Mouse (Mus musculus) heart, postnatal 10 days (tissue): ENCODE results near the gene Nup210. TPM values are rescaled to one million over a fixed set of nuclear protein-coding genes. Genes with fewer than 3 reads are reported as not detected.
A peak's percentile ranks its signal among the peaks of the same experiment; 100 is the strongest.
"Not testable (repeated sequence)": the region's sequence is repeated elsewhere in the genome, so short reads cannot be mapped to it uniquely, and the experiment has no call there.

Source experiments
- DNase-seq, 2 experiments: peaks; one replicate each; pipeline ENCODE4 v3.0.0; 2021
- intact Hi-C: fragments of 180-260 bp; cut with DNase I; formaldehyde crosslinking; loops from one replicate; pipeline ENCODE4 v1.15.1; 2025
- total RNA-seq, 2 experiments: library from RNA; stranded (reverse); gene quantifications; 2 replicates each; pipeline ENCODE4 v1.2.3; 2021

Gene Nup210
- total RNA-seq, 2 experiments from 2014 or later = 9.4 to 11.1 TPM

- intact Hi-C loops = no loop called here
- DNase-seq = no peak
Measured at GRCm38 (mm10) chr6:91145056-91145455, 28.4 kb upstream of the Nup210 start.

DNA sequence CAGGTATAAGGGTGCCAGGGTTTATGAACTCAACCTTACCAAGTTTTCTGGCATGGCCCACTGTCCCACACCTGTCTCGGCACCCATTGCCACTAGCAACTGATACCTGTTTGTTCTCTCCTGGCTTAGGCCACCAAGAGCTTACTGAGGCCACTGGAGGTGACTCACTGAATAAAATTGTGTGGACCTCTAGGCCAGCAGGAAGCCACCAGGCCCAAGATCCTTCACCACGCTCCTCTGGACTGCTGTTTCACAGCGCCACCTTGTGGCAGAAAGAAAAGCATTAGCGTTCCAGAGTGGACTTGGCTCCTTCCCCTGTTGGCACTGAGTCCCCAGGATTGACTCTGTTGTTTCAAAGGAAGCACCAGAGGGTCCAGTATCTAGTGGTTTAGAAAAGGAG is 23.2 kb upstream of the Nup210 start:
- intact Hi-C loops = loop anchor here (1.0 kb wide), 3 partner anchors 81 to 403 kb away; no protein-coding TSS in a partner anchor
- peak; percentile 84 to 91 for DNase-seq

DNA sequence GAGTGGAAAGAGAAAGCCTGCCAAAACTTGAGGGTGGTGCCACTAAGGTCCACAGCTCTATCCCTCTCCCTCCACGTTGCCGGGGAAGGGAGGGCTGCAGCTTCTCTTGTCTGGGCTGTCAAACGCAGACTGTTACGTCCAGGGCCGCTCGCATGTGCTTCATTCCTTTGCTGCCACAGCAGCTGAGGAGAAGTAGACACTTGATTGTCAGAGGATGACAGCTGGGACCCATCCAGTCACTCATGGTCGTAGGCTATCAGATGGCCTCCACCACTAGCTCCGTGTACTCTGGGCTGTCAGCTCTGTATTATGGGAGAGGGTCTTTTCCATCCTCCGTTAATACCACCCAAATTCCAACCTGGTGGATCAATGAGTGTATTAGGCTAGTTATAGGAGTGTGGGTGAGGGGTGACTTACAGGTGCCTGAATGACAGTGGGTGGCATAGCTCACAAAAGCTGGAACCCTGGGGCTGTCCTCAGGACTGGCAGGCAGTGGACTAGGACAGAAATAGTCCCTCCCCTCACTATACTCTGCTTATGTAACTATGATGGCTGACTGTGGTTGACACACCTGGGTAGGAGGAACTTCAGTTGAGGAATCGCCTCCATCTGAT is 20.8 kb upstream of the Nup210 start:
- intact Hi-C loops = no loop called here
- DNase-seq = no peak

- DNase-seq = no peak
- intact Hi-C loops = no loop called here
Measured at GRCm38 (mm10) chr6:91130856-91131255, 14.2 kb upstream of the Nup210 start.

GRCm38 (mm10) chr6:91128996-91129395 is 12.4 kb upstream of the Nup210 start:
- DNase-seq = no peak
- intact Hi-C loops = no loop called here

GRCm38 (mm10) chr6:91125228-91125585 is 8.6 kb upstream of the Nup210 start:
- intact Hi-C loops = no loop called here
- no peak for DNase-seq

- no peak for DNase-seq
- intact Hi-C loops = loop anchor here (5.0 kb wide), 1 partner anchor 57 kb away; no protein-coding TSS in a partner anchor
Measured at GRCm38 (mm10) chr6:91124286-91125227, 7.9 kb upstream of the Nup210 start.

- intact Hi-C loops = loop anchor here (5.0 kb wide), 1 partner anchor 56 kb away; no protein-coding TSS in a partner anchor
- DNase-seq = no peak
Measured at GRCm38 (mm10) chr6:91123453-91123852, 6.8 kb upstream of the Nup210 start.

DNA sequence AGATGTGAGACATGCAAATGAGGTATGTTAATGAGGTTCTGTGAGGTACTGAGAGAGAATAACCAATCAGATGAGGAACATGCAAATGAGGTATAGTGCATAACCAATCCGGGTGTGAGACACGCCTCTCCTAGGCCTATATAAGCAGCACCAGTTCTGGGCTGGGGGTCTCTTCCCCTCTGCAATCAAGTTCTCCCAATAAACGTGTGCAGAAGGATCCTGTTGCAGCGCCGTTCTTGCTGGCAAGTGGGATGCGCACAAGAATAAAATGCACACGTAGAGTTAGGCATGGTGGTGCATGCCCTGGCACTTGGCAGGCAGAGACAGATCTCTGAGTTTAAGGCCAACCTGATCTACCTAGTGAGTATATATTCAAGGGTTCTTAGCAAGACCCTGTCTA is 4.5 kb upstream of the Nup210 start:
- not testable (repeated sequence) for DNase-seq
- intact Hi-C loops = loop anchor here (5.0 kb wide), 1 partner anchor 54 kb away; no protein-coding TSS in a partner anchor

GRCm38 (mm10) chr6:91120206-91120605 is 3.6 kb upstream of the Nup210 start:
- DNase-seq = no peak
- intact Hi-C loops = loop anchor here (5.0 kb wide), 1 partner anchor 53 kb away; no protein-coding TSS in a partner anchor

DNA sequence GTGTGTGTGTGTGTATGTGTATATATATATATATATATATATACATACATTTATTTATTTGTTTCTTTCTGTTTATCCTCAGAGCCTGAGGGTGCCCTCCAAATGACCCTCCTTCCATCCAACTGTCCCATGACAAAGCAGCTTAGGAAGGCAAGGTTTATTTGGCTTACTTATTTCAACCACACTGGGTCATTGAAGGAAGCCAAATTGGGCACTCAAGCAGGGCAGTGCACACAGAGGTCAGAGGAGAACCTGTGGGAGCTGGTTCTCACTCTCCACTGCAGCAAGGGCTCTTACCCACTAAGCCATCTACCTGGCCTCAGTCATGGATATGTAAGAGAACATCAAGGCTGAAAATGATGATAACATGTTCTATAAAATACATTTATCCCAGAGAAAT is 1.9 kb upstream of the Nup210 start:
- intact Hi-C loops = no loop called here
- DNase-seq = no peak

DNA sequence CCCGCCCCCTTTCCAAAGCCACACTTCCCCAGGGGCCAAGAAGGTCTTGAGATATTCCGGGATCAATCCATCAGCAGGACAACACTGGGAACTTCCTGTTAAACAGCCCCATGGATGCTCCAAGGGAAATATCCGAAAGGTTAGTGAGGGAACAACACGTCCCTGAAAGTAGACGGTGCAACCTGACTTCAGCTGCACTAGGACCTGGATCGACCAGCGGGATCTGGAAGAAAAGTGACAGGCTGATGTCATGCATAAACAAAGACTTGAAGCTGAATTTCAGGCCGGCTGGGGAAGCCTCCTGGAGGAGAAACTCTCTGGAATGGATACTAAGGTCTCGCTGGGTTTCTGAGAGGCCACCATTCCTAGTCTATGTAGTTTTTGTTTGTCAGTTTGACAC is 520 bp upstream of the Nup210 start:
- intact Hi-C loops = no loop called here
- no peak for DNase-seq

DNA sequence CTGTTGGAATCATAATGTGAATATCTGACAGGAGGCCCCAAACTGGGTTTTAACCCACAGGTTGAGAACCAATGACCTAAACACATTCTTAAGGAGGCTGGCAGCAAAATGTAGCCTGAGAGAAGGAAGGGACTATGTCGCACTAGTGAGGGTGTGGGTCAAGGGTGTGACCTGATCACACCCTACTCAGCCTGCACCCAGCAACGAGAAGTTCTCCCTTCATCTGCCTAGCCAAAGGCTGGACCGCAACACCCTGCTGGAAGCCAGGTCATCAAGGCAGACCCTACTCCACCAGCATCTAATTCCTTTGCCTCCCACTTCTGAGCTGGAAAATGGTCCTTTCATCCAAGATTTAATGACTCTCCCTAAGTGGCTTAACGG is 776 bp downstream of the Nup210 start:
- no peak for DNase-seq
- intact Hi-C loops = no loop called here

- DNase-seq = no peak
- intact Hi-C loops = no loop called here
Measured at GRCm38 (mm10) chr6:91115158-91115557, 1.5 kb downstream of the Nup210 start.

GRCm38 (mm10) chr6:91114716-91115115 is 1.9 kb downstream of the Nup210 start:
- no peak for DNase-seq
- intact Hi-C loops = no loop called here

DNA sequence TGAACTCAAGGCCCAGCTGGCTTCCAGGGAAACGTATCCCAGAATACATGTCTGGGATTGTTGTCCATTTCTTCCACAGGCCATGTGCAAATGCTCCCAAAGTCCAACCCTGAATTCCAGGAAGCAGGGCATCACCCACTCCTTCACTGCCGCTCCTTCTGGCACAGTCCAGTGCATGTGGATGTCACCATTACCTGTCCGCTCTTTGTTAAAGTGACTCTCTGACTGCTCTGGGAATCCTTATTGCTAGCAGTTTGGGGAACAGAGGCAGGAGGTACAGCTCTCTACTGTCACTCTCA is 4.7 kb downstream of the Nup210 start:
- DNase-seq = no peak
- intact Hi-C loops = no loop called here

DNA sequence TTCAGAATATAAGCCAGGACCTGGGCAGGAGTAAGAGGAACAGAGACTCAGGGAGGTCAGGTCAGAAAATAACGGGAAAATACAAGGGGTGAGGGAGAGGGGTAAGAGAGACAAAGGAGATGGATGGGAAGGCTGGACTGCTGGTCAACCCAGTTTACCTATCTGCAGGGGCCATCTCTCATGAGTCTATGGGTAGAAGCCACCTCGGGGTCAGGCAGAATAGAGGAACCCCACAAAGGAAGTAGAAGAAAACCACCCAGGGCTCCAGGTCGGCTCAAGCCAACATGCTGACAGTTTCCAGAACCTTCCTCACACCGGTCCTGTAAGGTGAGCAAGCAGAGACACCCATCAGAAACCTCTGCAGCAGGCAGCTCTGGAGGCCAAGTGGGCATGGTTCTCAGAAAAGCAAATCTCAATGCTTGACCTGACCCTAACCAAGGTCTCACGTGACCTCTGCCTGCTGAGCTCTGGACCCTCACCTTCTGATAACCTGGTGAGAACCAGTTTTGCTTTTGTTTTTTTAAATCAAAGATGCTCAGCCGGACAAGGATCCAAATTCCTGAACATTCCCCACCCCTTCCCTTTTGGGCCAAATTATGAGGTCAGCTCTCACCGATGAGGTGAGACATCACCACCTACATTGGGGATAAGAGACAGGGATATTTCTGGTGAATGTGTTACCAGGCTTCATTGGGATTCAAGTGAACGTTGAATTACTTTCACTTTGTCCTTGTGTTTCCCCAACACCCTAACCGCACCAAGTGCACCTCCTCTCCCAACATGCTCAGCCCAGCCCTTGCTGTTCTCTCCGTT is 5.3 kb downstream of the Nup210 start:
- DNase-seq = no peak
- intact Hi-C loops = no loop called here

DNA sequence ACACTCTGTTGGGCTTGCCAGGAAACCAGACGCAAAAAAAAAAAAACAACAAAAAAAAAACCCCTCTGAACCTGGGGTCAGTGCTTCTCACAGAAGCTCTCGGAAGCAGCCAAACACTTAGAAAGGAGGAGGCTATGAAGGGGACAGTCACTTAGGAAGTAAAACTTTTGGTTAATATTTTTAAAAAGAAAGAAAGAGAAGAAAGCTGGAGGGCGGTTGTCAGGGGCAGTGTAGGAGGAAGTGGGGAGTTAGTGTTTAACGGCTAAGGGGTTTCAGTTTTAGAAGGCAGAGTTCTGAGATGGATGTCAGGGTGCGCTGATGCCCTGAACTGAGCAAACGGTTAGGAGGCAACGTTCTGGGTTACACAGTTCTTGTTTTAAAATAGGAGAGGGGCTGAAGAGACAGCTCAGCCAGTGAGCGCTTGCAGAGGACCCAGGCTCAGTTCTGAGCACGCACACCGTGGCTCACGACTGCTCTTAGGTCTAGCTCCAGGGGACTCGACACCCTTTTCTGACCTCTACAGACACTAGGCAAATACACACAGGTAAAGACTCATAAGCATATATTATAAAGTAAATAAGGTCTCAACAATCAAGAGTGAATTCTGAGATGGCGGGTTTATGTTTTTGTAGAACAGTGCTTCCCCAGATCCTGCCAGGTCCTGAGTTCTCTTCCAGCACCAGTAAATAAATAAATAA is 6.2 kb downstream of the Nup210 start:
- no peak for DNase-seq
- intact Hi-C loops = no loop called here

- intact Hi-C loops = no loop called here
- DNase-seq = no peak
Measured at GRCm38 (mm10) chr6:91109489-91109888, 7.1 kb downstream of the Nup210 start.

DNA sequence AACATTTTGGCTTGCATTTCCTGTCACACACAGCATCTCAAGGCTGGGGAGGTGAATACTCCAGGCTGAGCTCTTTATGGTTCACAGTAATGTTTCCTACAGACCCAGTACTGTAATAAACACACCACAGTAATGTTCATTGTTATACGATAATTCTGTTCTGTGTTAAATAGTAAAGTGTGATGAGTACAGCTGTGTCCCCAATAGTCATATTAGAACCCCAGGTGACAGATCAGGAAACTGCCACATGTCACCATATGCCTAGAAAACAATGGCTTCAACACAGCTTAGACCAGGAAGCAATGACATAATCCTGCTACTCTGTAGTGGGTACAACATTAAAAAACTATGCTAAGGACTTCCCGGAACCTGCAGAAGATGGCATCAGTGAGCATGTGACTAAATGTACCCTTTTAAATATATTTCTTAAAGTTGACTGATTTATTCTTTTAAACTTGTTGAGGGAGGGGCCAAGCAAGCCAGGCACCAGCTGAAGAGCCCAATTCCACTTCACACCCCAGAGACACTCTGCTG is 7.6 kb downstream of the Nup210 start:
- no peak for DNase-seq
- intact Hi-C loops = no loop called here
